Mouse (Mus musculus) central nervous system, embryonic 14 days (tissue): ENCODE data around the gene Sar1b. TPM values are rescaled to one million over a fixed set of nuclear protein-coding genes. Genes with fewer than 3 reads are reported as not detected.

Experiments
- polyA plus RNA-seq: library from polyadenylated mRNA; depleted of rRNA; stranded (reverse); fragments of >200 nt; gene quantifications from 2 replicates; pipeline ENCODE4 v1.2.3, GENCODE M21; 2012; rRNA removed

The Sar1b gene
- 79.3 and 85.3 TPM in 2 replicates for polyA plus RNA-seq

DNA sequence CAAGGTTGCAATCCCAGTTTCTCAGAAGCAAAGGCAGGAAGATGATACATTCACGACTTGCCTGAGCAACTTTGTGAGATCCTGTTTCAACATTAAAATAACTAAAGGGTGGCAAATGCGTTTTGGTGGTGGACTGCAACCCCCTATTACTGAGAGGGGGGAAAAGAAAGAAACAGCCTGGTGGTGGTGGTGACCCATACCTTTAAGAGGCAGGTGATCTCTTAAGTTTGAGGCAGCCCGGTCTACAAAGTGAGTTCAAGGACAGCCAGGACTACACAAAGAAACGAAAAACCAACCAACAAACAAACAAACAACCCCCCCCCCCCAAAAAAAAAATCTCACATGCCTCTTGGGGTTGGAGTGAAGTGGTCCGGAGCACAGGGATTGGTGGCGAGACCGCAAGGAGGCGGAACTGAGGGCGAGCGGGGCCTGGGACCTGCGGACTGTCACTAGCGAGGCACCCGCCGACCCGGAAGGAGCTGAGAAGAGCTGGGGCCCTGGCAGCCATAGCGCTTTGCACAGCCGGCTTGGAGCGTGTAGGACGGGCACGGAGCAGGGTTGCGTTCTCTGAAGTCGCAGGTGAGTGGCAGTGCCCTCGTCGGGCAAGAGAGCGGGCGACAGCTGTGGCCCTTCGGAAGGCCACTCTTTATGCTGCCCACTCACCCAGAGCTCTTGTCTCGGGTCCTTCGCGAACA is at the start of gene Sar1b, which contains the start of gene Sec24a:
Gene Sar1b (plus strand): TSS at position 475 of the 695 bp plus-strand sequence.
Gene Sec24a (minus strand): TSS at position 422 of the 695 bp plus-strand sequence.

Other genes starting within 250 kb of the Sar1b start
- 8.6 and 11.7 TPM in 2 replicates for gene Phykpl, start 178.9 kb upstream of the Sar1b start, polyA plus RNA-seq
- 603 and 753 TPM in 2 replicates for gene Hnrnpab, start 156.8 kb upstream of the Sar1b start, polyA plus RNA-seq
- 84.3 and 84.6 TPM in 2 replicates for gene Nhp2, start 144.0 kb upstream of the Sar1b start, polyA plus RNA-seq
- 62.6 and 62.7 TPM in 2 replicates for gene Rmnd5b, start 127.8 kb upstream of the Sar1b start, polyA plus RNA-seq
- 7.2 and 10.8 TPM in 2 replicates for gene N4bp3, start 112.8 kb upstream of the Sar1b start, polyA plus RNA-seq
- gene D930048N14Rik, start 112.7 kb upstream of the Sar1b start, polyA plus RNA-seq: 1.8 and 3.6 TPM in 2 replicates
- gene 0610009B22Rik, start 74.8 kb upstream of the Sar1b start, polyA plus RNA-seq: 51.1 and 61.6 TPM in 2 replicates
- gene Sec24a, start 53 bp upstream of the Sar1b start, polyA plus RNA-seq: 9.8 and 11.6 TPM in 2 replicates
- gene Jade2, start 94.0 kb downstream of the Sar1b start, polyA plus RNA-seq: 0.96 and 1.7 TPM in 2 replicates
- gene Cdkn2aipnl, start 204.0 kb downstream of the Sar1b start, polyA plus RNA-seq: 52.9 and 58.0 TPM in 2 replicates
- gene Ube2b, start 237.1 kb downstream of the Sar1b start, polyA plus RNA-seq: 198 and 227 TPM in 2 replicates
- gene Cdkl3, start 240.5 kb downstream of the Sar1b start, polyA plus RNA-seq: 15.4 and 17.5 TPM in 2 replicates